Mouse (Mus musculus) spleen, adult 2 months (tissue): ENCODE measurements around the gene Arfgap3.

Experiments
- CTCF ChIP-seq: fragments of 200-500 bp; IDR thresholded peaks from 2 replicates; pipeline ENCODE4 v1.5.1; 2011; ENCODE audit warnings: mild to moderate bottlenecking, inconsistent platforms; ENCODE audit not compliant: insufficient read depth, insufficient read length, insufficient replicate concordance; ENCODE audit errors: extremely low read depth
- POLR2A ChIP-seq: fragments of 200-500 bp; IDR thresholded peaks from 2 replicates; pipeline ENCODE4 v1.6.1; 2011; ENCODE audit warnings: low read depth, low read length, inconsistent platforms

- no peak for TF ChIP-seq CTCF
- no peak for TF ChIP-seq POLR2A
These were observed 46.2 kb downstream of the Arfgap3 start for GRCm38 (mm10) chr15:83303656-83304484.
